Mouse (Mus musculus) heart, postnatal 14 days (tissue): ENCODE data around the gene Peak1. TPM values are rescaled to one million over a fixed set of nuclear protein-coding genes. Genes with fewer than 3 reads are reported as not detected.
"Not testable (repeated sequence)": the region's sequence is repeated elsewhere in the genome, so short reads cannot be mapped to it uniquely, and the experiment has no call there.

Source experiments
- DNase-seq, 2 experiments: peaks; one replicate each; pipeline ENCODE4 v3.0.0; 2021 to 2022
- intact Hi-C: fragments of 180-260 bp; cut with DNase I; formaldehyde crosslinking; loops from one replicate; pipeline ENCODE4 v1.15.1; 2025
- total RNA-seq, 2 experiments: library from RNA; stranded (reverse); gene quantifications; 2 replicates each; pipeline ENCODE4 v1.2.3; 2021

Peak1 gene
- total RNA-seq, 2 experiments from 2014 or later, result 41.7 to 44.5 TPM

DNA sequence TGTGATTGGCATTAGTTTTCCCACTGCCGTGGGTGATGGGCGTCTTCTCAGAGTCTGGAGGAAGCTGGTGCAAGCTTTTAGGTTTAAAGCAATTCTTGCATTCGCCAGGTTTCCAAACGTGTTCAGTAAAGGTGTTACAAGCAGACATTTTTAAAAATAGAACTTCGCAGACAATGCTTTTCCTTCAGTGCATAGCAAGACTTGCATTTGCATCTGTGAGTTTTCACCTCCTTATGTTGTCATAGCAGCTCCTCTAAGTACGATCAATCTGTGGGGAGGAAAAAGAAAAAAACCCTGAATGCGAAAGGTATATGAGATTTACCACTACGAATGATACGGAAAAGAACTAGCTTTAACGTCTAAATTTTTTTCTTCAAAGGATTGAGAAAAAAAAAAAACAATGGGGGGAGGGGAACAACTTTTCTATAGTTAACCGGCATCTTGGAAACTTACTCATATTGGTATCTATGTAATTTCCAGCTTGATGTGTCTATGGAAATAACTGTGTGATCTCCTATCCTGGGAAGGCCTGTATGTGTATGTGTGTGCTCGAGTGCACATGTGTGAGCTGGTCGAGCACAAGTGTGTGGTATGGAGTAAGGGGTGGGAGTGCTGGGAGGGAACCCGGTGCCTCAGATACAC lies 157.3 kb downstream of the Peak1 start:
- intact Hi-C loops, result loop anchor here (1.0 kb wide), 1 partner anchor 293 kb away; no protein-coding TSS in a partner anchor
- DNase-seq, result no peak

GRCm38 (mm10) chr9:56259790-56260494 lies 157.9 kb downstream of the Peak1 start:
- intact Hi-C loops, result loop anchor here (2.0 kb wide), 1 partner anchor 47 kb away; no protein-coding TSS in a partner anchor
- peak; percentile 54 to 70 for DNase-seq

- intact Hi-C loops, result loop anchor here (2.0 kb wide), 1 partner anchor 46 kb away; no protein-coding TSS in a partner anchor
- no peak for DNase-seq
Observed at GRCm38 (mm10) chr9:56258261-56258790, 159.5 kb downstream of the Peak1 start.

DNA sequence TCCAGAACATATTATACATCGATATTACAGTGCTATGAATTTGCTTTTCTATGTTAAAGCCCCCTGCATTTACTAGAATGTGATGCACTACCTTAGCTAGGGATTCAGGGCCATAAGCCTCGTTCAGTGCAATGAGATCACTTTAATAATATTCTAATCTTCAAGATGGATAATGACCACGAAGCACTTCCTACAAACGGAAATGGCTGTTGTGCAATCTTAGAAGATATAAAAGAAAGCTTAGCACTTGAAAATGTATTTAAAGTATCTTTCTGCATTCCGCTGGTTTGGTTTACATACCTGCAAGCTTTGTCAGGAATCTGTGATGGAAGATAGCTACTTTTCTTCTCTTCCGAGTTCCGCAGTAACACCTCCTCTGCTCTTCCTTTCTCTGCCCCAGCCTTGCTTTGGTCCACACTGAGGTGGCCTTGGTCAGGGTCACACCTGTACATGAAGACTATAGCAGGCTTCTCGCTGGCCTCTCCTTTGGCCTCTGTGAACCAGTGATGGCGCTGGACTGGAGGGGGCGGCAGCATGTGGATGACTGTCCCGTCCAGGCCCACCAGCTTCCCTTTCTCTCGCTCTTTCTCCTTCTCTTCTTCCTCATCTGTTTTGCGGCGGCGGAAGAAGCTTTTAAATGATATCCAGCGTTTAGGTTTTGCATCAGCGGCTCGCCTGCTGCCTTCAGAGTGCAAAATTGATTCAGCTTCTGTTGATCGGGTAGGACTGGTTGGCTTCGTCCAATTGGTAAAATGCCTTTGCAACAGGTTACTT lies 160.5 kb downstream of the Peak1 start:
- intact Hi-C loops, result no loop called here

DNA sequence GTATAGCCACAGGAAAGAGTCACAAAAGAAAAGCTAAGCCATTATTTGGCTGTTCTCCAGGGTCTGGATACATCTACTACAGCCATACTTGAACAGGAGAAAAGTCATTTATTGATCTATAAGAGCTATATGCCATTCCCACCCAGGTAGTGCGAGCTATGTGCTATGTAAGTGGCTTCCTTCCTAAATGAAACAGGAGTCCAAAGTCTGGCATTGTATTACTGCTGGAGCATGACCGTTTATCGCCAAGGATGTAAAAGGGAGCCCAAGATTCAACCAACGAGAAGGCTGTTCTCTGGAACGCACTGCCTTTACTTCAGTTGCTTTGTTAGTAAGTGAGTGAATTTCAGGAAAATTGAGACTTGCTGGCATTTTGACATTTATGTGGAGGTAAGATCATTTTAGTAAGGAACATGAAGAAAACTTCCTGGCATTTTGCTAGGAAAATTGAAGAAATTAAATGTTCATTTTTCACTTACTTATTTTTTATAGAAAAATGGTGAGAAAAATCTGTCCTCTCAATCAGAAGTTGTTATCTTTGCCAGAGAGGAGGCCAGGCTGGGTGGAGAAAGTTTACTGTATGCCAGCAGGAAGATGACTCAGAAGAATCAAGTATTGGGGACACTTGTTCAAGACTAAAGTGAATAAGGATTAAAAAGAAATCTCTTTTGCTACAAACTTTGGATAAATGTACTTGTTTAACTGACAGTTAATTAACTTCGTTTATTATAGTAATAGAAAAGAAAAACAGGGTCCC lies 162.0 kb downstream of the Peak1 start:
- DNase-seq, result no peak
- intact Hi-C loops, result no loop called here

More for the DNA sequence above, 160.5 kb downstream of the Peak1 start:
- DNase-seq, result no peak

GRCm38 (mm10) chr9:56244336-56244735 lies 173.5 kb downstream of the Peak1 start:
- intact Hi-C loops, result no loop called here
- no peak for DNase-seq

GRCm38 (mm10) chr9:56243885-56244284 lies 174.0 kb downstream of the Peak1 start:
- intact Hi-C loops, result no loop called here
- DNase-seq, result no peak

DNA sequence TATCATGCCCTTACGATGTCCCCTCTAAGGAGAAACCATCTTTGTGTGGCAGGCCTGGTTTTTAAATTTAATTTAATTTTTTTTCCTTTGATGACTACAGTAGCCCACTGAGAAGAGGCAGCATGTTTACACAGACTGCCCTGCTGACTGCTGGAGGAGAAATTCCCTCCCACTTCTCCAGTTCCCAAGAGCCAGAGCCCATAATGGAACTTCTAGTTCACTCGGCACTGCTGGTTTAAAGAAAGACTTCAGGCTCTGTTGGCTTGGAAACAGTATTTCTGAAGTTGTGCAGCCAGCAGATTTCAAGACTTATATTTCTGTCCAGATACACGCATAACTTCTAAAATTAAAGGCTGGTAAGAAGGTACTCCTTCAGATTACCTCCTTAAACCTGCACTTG lies 175.2 kb downstream of the Peak1 start:
- no peak for DNase-seq
- intact Hi-C loops, result no loop called here

DNA sequence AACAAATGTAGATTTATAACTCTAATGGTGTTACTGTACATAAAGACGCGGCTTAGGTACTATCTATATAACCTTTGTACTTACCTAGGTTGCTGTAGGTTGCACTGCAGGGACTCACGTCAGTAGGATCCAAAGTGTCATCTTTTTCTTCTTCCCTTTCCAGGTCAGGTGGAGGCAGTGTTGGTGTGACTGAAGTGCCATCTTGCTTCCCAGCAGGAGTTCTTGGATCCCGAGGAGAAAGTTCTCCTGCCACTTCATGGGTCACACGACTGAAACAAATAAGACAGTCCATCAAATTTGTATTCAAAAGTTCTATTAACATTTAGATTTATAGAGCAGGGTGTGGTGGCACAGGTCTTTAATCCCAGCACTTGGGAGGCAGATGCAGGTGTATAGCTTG lies 176.8 kb downstream of the Peak1 start:
- intact Hi-C loops, result no loop called here
- DNase-seq, result no peak

- intact Hi-C loops, result no loop called here
- DNase-seq, result no peak
Observed at GRCm38 (mm10) chr9:56235871-56236298, 182.0 kb downstream of the Peak1 start.

DNA sequence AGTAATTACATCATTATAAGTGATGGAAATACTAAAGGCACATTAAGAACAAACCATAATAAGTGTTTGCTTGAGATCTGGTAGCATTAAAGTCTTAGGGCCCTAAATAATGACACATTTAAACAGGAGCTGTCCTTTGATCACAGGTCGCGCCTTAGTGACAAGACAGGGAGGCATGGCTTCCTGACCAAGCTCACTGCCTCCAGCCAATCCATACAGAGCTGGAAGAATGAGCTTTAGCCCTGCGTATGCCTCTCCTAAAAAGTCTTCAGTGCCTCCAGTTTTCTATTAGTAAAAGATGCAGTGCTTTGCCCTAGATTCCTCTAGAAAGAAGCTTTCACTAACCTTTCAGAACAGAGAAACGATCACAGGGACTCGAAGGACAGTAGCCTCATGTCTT lies 182.6 kb downstream of the Peak1 start:
- intact Hi-C loops, result no loop called here
- DNase-seq, result no peak

DNA sequence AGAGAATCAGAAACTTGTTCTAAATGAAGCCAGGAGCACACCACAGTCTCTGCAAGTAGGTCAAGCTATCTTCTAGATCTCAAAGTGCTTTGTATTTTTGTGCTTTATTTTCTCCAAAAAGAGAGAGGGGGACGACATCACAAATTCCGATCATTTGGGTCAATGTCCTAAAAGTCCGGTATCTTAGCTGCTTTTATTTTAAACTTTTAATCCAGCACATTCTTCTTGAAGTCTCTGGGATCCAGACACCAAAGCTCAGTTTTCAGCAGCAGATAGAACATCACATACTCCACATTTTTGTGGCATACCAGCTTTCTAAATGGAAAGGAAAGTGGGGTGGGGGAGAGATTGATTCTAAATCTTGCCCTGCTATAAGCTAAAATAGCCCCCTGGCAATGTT lies 183.3 kb downstream of the Peak1 start:
- no peak for DNase-seq
- intact Hi-C loops, result no loop called here

DNA sequence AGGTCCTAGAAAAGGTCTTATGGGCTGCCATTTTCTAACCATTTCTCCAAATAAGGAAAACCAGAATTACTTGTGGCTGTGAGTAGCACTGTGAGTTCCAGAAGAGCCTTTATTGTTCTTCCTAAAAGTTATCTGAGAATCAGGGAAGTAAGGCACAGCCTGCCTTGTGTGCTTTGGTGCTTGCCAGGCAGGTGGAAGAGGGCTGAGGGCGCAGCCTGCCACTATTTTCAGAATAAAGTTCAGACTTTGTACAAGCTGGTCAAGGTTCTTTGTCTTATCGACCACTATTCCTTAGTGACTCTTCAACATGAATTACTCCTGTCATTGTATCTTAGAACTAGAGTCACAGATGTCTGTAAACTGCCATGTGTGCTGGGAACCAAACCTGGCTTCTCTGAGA lies 184.6 kb downstream of the Peak1 start:
- DNase-seq, result no peak
- intact Hi-C loops, result no loop called here

DNA sequence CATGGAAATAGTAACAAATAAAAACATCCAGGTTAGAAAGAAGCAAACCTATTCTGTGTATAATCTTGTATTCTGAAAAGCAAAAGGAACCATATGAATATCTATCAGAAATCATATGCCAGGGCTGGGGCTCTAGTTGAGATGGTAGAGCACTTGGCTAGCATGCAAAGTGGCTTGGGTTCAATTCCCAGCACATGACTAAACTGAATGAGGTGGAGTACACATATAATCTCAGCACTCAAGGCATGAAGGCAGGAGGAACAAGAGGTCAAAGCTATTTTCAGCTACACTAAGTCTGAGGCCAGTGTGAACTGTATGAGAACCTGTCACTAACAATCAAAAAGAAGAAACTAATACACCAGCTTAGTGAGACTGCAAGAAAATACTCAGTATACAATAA lies 187.0 kb downstream of the Peak1 start:
- no peak for DNase-seq
- intact Hi-C loops, result no loop called here

GRCm38 (mm10) chr9:56227626-56228025 lies 190.2 kb downstream of the Peak1 start:
- intact Hi-C loops, result no loop called here
- no peak for DNase-seq

- peak; percentile 72 to 85 for DNase-seq
- intact Hi-C loops, result not testable (repeated sequence)
Observed at GRCm38 (mm10) chr9:56223429-56224051, 194.3 kb downstream of the Peak1 start.

DNA sequence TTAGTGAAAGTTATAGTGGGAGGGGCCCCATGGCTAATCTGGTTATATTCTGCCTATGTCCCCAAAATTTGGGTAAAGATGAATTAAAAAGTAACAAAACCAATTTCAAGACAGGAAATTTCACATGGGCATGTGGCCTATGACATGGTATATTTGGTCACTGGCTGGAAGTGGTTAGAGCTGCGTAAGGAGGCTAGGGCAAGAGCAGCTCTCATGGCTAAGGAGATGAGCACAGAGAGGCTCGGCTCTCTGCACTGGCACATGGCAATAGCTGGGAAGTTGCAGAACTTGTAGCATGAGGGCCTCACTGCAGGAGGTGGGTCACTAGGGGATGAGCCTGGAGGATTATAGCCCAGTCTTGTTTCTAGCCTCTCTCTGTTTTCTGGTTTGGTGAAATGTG lies 199.0 kb downstream of the Peak1 start:
- DNase-seq, result no peak
- intact Hi-C loops, result no loop called here

GRCm38 (mm10) chr9:56218043-56218442 lies 199.8 kb downstream of the Peak1 start:
- no peak for DNase-seq
- intact Hi-C loops, result no loop called here

DNA sequence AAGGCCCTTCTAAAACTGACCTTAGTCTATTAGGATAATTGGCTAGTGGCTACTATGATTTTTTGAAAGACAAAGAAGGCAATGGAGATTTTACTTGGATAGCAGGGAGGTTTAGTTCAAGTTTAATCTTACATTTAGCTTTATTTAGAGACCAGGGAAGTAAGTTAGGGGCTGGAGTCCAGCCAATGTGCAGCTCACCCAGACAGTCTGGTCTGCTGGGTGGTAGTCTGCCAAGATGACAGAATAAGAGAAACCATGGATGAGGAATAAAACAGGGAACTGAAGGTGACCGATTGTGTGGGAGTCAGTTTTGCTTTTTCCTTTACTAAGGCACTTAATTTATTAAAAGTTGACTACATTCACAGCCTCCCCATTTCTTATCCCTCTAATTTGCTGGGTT lies 200.5 kb downstream of the Peak1 start:
- DNase-seq, result no peak
- intact Hi-C loops, result no loop called here
